Mouse (Mus musculus): ENCODE results near the gene Pramef8.

- TF ChIP-seq POLR2A (IDR thresholded peaks at IDR 0.05; ENCODE audit: insufficient read depth, low read depth, low read length) (peak; percentile 20; the same call in 1 of the 2 replicates), CTCF (IDR thresholded peaks at IDR 0.05; ENCODE audit: insufficient read depth, low read depth, low read length) (no peak)
Measured at GRCm38 (mm10) chr4:143412219-143413092, at the start of gene Pramef8.

Measured in olfactory bulb, adult 2 months (tissue).